Mouse (Mus musculus) thymus, postnatal 0 days (tissue): ENCODE results near the gene Gm525. TPM values are rescaled to one million over a fixed set of nuclear protein-coding genes. Genes with fewer than 3 reads are reported as not detected.
"Not testable (repeated sequence)": the region's sequence is repeated elsewhere in the genome, so short reads cannot be mapped to it uniquely, and the experiment has no call there.

ENCODE experiments used
- DNase-seq: peaks from one replicate; pipeline ENCODE4 v3.0.0-alpha.2; 2015; ENCODE audit warnings: low spot score
- polyA plus RNA-seq: library from polyadenylated mRNA; unstranded; fragments of >200 nt; fragmentation: Nextera tagmentation; extraction: Ambion mirVana; gene quantifications from 2 replicates; pipeline ENCODE4 v1.2.1, GENCODE M21; 2015

Gene Gm525
- polyA plus RNA-seq, 1 experiment from 2014 or later, result 191 TPM

DNA sequence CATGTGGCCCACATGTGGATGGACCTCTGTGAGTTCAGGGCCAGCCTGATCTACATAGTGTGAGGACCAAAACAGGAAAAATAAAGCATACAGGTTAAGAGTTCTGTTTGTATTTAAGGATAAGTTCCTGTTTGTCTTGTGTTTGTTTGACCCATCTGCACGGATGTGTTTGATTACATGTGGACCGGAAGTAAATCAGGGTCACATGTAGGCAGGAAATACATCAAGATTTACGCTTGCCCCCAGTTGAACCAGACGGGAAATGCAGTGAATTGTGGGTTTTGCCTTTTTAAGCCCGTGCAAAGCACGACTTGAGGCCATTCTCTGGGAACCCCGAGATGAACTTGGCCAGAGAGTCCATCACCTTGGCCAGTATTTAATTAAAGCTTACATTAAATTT lies 12.3 kb upstream of the Gm525 start:
- peak; percentile 31 for DNase-seq

DNA sequence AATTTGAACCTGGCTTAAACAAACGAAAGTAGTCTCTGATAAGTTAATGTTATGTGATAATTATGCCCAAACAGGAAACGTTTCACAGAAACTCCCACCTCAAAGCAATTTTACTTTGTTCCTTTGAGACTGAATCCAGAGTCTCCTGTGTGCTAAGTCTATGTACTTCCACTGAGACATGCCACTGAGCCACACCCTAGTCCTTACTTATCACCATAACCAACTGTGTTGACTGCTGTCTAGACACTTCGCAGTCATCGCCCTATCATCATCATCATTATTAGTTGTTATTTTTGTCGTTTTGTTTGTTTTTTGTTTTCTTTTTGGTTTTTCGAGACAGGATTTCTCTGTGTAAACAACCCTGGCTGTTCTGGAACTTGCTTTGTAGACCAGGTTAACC lies 9.3 kb upstream of the Gm525 start:
- DNase-seq, result no peak

DNA sequence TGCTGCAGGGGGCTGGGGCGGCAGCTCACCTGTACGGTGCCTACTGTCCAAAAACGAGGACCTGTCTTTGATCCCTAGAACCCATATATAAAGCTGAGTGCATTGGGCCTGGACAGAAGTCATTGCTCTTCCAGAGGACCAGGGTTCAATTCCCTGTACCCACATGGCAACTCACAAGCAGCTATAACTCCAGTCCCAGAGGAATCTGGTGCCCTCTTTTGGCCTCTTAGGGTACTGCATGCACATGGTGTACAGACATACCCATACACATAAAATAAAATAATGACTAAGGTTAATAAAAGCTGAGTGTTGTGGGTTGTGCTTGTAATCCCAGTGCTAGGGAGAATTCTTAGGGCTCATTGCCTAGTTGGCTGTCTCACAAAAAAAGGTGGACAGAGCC lies 8.3 kb upstream of the Gm525 start:
- peak; percentile 65 for DNase-seq

DNA sequence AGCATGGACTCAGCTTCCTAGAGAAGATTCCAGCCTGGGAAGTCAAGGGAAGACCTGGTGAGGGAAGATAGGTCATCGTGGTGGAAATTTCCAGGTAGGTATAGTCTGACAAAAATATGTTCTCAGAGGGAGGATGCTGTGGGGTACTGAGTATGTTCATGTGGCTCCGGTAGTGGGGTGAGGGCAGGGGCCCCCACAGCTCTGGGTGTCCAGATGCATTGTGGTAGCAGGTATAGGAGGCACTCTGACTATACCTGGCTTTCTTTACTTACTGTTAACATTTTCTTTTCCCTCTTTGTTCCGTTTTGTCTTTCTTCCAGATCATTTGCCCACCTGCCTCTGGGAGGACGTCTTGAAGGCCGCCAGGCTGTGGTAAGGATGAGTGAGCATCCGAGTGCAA lies 7.5 kb upstream of the Gm525 start:
- peak; percentile 66 for DNase-seq

DNA sequence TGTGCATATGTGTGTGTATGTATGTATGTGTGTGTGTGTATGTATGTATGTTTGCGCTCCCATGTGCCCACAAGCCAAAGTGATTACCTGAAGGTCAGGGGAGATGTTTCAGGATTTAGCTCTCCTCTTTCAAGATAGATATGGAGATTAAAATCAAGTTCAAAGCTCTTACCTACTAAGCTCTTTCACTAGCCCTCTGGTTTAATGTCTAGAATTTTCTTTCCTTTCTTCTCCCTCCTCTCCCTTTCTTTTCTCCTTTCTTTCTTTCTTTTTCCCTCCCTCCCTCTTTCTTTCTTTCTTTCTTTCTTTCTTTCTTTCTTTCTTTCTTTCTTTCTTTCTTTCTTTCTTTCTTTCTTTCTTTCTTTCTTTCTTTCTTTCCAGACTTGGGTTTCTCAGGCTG lies 6.9 kb upstream of the Gm525 start, which contains the start of gene Dgke:
TSS of gene Dgke (minus strand) at position 101 of the 400 bp plus-strand sequence.
- DNase-seq, result peak; percentile 38

DNA sequence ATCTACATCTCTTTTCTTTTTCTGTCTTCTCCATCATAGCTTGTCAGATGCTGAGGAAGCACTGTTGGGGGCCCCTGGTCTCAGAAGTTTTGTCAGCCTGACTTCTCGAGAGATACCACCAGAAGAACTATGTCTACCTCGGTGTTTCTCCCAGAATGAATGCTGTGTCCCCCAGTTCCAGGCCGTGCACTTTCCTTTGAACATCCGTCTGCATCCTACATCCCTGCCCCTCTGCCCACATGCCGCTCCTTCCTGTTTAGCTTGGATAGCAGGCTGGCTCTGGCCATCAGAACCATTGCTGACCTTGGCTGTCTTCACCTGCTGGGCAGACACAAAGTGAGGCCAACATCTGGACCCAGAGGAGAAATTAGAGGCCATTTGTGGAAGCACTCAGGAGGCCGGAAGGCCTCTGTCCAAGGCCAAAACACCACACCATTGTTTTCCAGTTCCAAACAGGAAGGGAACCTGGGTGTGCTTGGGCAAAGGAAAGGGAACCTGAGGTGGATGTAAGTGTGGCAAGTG lies 6.3 kb upstream of the Gm525 start:
- DNase-seq, result peak; percentile 57

DNA sequence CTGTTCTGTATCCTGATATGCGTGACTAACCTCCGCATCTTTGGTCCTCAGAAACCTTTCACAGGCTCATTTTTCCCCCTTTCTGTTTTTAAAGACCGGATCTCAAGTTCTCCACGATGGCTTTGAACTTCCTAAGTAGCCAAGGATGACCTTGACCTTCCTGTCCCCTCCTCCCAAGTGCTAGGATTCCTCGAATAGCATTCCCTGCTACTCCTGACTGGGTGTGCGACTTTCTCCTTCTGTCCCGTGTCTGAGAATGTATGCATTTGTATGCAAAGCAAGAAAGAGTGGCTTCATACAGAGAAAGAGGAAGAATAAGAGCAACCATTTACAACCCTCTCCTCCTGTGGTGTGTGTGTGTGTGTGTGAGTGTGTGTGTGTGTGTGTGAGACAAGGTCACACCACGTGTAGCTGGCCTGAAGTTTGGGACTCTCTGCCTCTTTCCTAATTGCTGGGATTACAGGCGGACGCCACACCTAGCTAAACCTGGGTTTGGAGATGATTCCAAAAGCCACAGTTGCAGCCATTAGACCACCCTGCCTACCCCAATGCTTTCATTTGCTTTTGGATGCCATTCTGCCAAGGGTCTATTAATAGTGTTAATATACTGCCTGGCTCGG lies 5.7 kb upstream of the Gm525 start:
- peak; percentile 17 for DNase-seq

DNA sequence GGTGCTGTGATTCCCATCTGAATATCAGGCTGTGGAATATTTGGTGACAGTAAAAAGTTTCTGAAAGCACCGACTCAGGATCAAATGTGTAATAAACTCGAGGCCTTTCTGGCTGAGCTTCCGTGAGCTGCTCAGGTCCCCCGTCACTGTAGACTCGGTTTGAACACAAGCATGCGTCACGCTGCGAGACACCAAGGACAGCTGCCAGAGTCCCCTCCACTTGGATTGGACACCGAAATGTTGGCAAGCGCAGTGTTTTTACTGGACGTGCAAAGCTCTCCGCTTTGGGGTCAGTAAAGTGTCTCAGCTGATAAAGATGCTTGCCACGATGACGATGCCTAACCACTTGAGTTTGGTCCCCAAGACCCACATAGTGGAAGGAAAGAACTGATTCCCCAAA lies 5.0 kb upstream of the Gm525 start:
- peak; percentile 38 for DNase-seq

DNA sequence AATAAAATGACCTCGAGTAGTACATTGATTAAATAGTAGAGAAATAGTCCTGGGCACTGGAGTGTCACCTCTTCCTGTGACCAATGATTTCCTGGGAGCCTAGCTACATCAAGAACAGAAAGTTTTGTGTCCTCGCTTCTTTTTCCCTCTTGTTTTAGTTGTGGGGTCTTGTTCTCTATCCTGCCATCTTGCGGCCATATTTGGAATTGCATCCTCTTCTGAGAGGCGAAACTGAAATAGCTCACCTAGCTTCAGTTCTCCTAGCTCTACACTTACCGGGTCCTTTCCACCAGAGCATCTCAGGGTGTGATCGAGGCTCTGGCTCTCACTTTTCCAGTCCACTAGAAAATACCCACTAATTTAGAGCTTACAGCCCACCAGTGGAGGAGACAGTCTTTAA lies 4.3 kb upstream of the Gm525 start:
- DNase-seq, result peak; percentile 90

DNA sequence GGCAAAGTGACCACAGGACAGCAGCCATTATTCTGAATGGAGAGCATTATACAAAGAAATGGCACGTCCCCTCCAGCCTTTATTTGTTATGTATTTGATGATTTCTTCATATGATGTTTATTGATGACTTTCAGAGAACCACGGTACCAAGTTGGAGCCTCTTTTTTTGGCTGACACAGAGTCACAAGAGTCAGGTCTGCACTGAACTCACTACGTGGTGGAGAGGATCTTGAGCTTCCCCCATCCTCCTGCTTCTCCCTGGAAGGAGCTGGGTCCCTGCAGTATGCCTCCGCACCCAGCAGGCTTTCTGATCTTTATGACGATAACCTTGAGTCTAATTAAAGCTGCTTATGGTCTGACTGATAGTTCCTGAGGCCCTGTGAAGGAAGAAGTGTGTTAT lies 2.1 kb upstream of the Gm525 start:
- DNase-seq, result no peak

DNA sequence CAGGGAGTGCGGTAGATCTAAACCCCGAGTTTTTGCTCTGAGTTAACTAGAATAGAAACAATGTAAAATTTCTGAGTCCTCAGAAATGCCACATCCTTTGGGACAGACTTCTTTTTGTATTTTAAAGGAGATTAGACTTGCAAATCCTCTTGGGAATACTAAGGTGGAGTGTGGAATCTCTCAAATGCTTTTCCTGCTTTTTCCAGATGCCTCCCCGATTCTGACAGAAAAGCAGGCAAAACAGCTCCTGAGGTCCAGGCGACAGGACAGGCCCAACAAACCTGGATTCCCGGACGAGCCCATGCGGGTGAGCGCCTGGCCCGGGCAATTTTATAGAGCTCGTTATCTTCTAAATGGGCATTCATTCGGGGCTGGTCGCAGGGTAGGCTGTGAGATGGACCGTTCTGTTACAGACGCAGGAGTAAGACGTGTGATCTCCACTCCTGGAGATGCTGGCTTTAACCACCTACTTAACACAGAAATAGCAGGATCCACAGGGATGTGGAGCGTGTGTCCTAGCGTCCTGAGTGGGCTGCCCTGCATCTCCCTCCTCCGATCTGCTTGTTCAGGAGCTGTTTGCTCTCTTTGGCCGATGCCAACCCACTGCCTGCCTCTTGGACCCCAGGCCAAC lies 1.3 kb downstream of the Gm525 start:
- no peak for DNase-seq

DNA sequence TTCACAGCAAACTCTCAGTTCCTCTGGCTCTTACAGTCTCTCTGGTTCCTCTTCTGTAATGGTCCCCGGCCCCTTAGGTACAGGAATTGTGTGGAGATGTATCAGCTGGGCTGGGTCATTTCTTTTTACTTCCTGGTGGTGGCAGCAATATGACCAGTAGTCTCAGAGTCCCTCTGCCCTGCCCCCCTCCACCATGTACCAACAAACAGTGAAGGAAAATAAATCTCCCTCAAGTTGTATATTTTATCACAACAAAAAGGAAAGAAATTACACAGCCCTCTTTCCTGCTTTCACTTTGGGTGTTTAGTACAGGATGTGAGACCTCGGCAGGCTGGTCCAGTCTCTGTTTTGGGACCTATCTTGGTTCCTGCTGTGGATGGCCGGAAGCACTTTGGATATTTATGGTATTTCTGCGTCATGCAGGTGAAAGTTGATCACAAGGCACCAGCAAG lies 2.8 kb downstream of the Gm525 start:
- no peak for DNase-seq

DNA sequence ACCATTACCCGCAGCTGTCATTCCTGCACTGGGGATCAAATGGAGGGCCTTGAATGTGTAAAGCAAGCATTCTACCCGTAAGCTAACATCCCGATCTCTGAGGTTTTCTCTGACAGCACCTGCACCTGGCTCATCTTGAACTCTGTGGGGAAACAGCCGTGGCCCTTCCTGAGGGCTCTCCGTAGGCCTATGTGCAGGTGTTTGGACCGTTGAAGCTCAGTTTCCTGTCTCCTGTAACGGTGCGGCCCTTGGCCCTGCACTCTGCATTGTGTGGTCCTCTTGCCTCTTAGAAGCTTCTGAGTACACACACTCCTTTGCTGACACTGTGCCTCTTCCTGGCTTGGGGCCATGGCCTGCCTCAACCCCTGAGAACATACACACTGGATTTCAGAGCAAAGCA lies 4.0 kb downstream of the Gm525 start:
- peak; percentile 94 for DNase-seq

DNA sequence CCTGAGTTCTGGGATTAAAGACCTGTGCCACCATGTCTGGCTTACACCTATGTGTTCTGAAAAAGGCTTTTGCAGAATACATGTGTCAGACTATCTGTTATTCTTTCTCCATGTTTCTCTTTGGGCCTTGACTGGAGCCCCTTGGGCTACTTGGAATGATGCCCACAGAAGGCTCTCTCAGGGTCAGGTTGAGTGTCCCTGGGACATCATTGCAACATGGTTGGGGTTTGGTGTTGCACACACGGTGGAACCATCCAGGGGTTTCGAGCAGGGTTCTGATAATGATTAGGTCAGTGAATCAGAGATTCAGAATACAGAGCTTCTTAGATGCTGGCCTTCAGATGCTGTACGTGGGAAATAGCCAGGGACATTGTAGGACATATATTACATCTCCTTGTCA lies 4.7 kb downstream of the Gm525 start:
- no peak for DNase-seq

DNA sequence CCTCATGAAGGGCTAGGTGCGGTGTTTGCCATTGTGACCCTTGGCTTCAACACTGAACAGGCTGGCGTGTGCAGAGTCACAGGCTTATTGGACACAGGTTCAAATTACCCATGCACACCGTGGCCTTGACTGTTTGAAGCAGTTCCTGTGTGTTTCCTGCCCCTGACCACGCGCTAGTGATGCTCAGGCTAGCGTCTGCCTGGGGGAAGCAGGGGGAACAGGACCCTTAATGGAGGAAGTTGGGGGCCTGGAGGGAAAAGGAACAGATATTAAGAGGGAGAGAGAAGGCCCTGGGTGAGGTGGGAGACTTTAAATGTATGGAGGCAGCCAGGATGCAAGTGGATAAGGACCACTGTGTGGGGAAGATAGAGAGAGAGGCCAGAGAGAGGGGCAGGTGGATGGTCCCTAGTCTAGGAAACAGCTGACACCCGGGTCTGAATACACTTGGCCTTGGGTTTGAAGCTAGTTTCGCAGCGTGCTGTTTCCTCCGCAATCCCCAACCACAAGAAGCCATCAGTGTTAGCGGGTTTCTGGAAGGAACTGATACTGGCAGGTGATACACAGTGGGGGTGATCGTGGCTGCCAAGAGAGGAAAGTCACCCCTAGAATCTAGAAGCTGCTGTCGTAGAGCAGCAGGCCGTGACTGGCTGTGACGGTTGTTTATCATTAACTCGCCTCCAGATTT lies 5.5 kb downstream of the Gm525 start:
- peak; percentile 74 for DNase-seq

DNA sequence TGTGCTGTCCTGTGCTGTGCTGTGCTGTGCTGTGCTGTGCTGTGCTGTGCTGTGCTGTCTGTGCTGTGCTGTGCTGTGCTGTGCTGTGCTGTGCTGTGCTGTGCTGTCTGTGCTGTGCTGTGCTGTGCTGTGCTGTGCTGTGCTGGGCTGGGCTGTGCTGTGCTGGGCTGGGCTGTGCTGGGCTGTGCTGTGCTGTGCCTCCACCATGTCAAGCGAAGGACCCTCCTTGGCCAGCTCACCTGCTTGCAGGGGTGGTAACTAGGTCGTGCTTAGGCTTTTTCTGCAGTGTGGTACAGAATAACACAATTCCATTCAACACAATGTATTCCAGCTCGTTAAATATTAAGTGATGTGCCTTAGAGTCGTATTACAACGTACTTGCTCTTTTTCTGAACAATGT lies 8.3 kb downstream of the Gm525 start:
- not testable (repeated sequence) for DNase-seq

DNA sequence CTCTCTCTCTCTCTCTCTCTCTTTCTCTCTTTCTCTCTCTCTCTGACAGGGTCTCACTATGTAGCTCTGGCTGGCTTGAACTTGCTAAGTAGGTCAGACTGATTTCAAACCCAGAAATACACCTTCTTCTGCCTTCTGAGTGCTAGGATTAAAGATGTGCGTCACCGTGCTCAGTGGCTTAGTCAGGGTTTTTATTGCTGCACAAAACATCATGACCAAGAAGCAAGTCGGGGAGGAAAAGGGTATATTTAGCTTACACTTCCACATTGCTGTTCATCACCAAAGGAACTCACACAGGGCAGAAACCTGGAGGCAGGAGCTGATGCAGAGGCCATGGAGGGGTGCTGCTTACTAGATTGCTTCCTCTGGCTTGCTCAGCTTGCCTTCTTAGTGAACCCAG lies 9.1 kb downstream of the Gm525 start:
- DNase-seq, result peak; percentile 76

DNA sequence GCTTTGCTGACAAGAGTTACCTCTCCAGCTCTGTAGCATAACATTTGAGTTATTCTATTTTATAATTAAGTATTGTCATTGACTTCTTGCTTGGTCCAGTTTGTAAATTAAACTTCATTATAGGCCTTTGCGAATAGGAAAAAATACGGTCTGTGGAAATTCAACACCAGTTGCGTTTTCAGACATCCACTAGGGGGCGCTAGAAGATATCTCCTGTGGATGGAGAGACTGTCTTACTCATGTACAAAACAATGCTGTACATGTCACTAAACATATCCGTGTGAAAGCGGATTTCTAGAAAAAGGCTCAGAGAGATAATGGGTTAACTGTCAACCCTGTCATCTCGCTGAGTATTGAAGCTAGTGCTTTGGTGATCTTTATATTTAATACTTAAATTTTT lies 11.0 kb downstream of the Gm525 start:
- DNase-seq, result peak; percentile 83

DNA sequence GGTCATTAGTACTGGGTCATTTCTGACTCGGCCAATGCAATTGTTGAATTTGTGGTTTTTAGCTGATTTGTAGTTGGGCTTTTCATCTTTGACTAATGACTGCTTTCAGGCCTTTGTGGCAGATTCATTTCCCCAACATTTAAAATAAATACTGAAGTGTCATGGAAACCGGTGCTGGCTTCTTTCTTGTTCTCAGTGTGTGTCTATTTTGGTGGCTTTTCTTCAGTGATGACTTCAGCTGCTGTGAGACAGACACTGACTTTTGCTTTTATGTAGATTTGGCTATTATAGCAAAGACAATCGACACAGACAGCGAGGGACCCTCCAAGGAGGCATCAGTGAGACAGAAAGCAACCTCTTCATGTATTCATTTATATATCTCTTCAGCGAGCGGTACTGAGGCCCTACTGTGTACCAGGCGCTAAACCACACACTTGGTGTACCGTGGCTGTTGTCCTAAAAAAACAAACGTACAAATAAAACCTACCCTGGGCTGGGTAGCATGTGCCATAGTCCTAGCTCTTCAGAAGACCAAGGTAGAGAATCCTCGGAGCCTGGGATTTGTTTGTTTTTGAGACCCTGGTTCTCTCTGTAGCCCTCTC lies 12.7 kb downstream of the Gm525 start:
- no peak for DNase-seq

DNA sequence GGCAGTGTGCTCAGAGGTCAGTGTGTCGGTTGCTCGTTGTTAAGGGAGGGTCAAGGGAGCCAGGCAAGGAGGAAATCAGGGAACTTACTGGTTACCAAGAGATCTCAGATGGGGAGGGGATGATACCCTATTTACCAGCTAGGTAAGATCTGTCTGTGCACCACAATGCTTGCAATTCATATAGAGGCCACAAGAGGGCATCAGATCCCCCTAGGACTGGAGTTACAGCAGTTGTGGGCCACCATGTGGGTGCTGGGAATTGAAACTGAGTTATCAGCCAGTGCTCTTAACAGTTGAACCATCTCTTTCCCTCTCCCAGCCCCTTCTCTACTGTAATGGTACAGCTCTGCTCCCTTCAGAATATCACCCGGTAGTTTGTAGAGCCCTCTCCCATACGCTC lies 15.1 kb downstream of the Gm525 start:
- no peak for DNase-seq

DNA sequence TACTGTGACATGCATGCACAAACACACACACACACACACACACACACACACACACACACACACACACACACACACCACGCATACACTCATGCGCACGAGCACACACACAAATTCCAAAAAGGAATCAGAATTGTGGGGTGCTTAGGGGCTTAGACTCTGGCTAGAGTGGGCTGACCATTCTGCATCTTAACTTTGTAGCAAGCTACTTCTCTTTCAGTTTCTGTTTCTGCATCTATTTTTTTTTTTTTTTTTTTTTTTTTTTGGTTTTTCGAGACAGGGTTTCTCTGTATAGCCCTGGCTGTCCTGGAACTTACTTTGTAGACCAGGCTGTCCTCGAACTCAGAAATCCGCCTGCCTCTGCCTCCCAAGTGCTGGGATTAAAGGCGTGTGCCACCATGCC lies 16.7 kb downstream of the Gm525 start:
- DNase-seq, result not testable (repeated sequence)

DNA sequence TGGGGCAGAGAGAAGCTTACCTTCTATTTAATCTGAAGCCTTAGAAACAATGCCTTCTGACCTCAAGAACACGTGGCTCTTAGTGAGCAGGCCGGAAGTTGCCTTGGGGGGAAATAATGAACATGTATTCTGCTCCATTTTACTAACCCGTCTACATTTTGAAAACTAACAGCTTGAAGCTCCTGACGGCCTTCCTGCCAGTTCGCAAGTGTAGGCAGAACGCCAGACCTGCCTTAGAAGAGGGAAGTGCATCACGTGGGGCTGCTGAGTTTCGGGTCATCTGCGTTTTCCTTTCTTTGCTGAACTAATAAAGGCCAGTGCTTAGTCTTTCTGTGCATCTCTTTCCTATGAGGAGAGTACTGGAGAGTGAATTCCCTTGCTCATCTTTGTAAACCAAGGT lies 19.1 kb downstream of the Gm525 start:
- DNase-seq, result peak; percentile 49
